Mouse (Mus musculus) limb, embryonic 13.5 days (tissue): ENCODE results near the gene Ear2. TPM values are rescaled to one million over a fixed set of nuclear protein-coding genes. Genes with fewer than 3 reads are reported as not detected.

Experiments used
- polyA plus RNA-seq: library from polyadenylated mRNA; unstranded; fragments of >200 nt; fragmentation: Nextera tagmentation; extraction: Ambion mirVana; gene quantifications from 2 replicates; pipeline ENCODE4 v1.2.1, GENCODE M21; 2015

Ear2 gene
- polyA plus RNA-seq, 1 experiment from 2014 or later: not detected

Other genes starting within 250 kb of the Ear2 start
- 0.42 TPM in 1 of 2 replicates, not detected in the other for gene Ear1, start 227.1 kb upstream of the Ear2 start, polyA plus RNA-seq
- not detected in 2 replicates for gene Ear10, start 179.1 kb upstream of the Ear2 start, polyA plus RNA-seq
- gene Gm8113, start 177.3 kb upstream of the Ear2 start, polyA plus RNA-seq: 8.4 and 10.2 TPM in 2 replicates
- gene Ang5, start 145.6 kb upstream of the Ear2 start, polyA plus RNA-seq: not detected in 2 replicates
- gene Ang6, start 100.4 kb upstream of the Ear2 start, polyA plus RNA-seq: not detected in 2 replicates
- gene Gm3327, start 21.2 kb downstream of the Ear2 start, polyA plus RNA-seq: not detected in 2 replicates
- not detected in 2 replicates for gene Gm8212, start 95.0 kb downstream of the Ear2 start, polyA plus RNA-seq
- not detected in 2 replicates for gene 4930503E14Rik, start 110.6 kb downstream of the Ear2 start, polyA plus RNA-seq
- gene Gm8220, start 182.9 kb downstream of the Ear2 start, polyA plus RNA-seq: not detected in 2 replicates
- gene Gm5930, start 235.9 kb downstream of the Ear2 start, polyA plus RNA-seq: not detected in 2 replicates